Mouse (Mus musculus): Measurements from ENCODE around the gene Olfr288.

Olfr288 gene

DNA sequence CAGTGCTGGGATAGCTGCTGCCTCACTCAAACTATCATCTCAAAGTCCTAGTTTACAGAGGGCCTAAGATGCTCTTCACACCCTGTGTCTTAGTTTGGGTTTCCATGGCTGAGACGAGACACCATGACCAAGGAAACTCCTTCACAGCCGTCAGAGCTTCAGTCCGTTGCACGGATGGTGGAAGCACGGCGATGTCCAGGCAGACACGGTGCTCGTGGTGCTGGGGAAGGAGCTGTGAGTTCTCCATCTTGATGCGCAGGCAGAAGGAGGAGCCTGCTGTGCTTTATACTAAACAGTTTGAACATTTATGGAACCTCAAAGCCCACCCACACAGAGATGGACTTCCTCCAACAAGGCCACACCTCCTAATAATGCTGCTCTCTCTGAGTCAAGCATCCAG lies 58.5 kb downstream of the Olfr288 start:
- in situ Hi-C loops (cut with MboI, MseI) = no loop called here

All from T-helper 17 cell (primary cell).